Mouse (Mus musculus) layer of hippocampus, adult 8-10 months (tissue): ENCODE results near the gene Fhit. TPM values are rescaled to one million over a fixed set of nuclear protein-coding genes. Genes with fewer than 3 reads are reported as not detected.

Experiments used
- DNase-seq, 2 experiments: peaks; one replicate each; pipeline ENCODE4 v3.0.0; 2022; ENCODE audit warnings: low spot score in 2 of 2
- total RNA-seq, 4 experiments: library from RNA; stranded (reverse); gene quantifications; 2 replicates each; pipeline ENCODE4 v1.2.4; 2022

Gene Fhit
- total RNA-seq, 4 experiments from 2014 or later: 3.7 to 5.6 (median 4.3) TPM

DNA sequence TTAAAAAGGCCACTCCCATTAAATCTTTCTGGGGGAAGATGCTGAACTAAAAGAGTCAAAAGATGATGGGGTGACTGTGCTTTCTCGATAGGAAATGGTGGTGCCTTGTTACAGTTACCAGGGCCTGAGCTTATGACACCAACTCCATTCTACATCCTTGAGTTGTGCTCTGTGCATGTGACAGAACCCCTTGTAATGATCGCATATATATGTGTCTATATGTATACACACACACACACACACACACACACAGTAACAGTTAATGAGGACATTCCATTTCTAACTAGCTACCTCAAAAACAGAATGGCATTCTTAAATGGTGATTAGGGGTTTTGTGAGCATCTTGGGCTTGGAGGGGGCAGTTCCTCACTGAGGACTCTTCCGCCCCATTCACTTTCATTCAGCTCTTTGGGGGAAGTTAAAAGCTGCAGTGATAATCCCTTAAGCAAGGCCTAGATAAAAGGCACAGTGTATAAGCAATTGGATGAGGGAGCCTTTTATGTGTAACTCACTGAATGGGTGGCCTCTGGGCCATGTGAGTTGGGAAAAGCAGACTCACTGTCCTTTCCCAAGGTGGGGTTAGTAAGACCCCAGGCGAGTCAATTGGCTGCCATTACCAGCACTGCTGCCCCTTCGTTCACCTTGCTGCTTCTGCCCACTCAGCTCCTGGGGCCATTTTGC, 449.9 kb downstream of the Fhit start:
- peak in 1 of 2 experiments; percentile 2 for DNase-seq

DNA sequence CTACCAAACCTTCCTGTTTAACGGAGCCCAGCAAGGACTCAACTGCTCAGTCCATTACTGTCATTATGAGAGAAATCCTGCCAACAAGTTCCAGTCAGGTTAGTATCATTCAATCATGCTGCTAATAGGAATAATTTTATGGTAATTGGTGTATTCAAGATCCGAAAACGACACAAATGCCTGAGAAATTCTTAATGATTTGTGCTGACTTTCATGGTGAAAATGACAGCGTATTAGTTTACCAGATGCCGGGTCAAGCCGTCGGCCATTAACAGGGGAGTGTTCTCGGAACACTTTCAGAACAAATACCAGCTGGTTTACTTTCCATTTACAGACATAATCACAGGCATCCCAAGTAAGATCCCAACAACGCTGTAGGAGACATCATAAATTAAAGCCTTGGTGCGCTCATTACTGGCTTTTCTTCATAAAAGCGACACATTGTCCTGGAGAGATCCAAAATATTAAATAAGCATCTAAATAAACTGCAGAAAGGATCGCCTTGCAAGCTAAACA, 451.0 kb downstream of the Fhit start:
- no peak for DNase-seq

DNA sequence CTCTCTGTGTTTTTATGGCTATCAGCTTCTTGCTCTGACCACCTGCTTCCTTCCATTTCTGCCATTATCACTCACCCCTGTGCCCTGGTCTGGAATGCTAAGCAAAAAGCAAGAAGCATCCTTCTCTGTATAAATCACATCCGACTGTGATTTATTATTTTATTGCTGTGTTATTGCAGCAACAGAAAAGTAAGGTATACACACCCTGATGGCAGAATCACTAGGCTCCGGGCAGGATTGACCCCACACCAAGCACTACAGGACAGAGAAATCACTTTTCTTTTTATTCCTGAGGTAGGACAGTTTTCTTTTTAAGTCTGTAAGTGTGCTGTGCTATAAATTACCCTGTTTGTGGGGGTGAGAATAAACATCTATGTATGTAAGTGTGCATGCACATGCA, 460.1 kb downstream of the Fhit start:
- DNase-seq: no peak

DNA sequence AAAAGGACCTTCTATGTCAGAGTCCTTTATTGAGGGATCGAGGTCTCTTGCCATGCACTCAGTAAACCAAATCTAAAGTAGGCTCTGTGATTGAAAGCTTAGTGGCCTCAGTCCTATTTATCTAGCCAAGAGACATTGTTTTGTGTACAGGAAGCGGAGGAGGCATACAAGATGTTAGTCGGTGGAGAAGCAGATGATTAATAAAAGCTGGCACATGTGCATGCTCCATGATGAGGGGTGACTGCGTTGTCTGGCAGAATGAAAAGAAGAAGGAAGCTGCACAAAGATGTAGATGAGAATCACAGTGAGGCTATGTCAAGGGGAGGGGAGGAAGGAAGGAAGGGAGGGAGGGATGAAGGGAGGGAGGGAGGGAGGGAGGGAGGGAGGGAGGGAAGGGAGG, 481.8 kb downstream of the Fhit start:
- DNase-seq: peak; percentile 52 to 56

DNA sequence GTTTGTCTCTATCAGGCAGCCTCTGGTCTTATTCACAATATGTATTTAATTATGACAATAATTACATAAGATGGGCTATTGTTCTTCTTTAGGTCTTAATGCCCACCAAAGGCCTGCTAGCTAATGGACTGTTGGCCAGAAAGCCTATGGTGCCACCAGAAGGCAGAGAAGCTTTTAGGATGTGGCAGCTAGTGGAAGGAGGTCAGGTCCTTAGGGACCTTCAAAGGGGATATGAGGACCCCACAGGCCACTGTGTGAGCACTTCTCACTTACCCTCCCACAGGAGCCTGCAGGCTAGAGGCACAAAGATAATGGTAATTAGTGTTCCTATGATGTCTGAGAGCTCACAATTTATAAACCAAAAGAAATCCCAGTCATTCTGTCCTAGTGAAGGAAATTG, 482.2 kb downstream of the Fhit start:
- DNase-seq: no peak

DNA sequence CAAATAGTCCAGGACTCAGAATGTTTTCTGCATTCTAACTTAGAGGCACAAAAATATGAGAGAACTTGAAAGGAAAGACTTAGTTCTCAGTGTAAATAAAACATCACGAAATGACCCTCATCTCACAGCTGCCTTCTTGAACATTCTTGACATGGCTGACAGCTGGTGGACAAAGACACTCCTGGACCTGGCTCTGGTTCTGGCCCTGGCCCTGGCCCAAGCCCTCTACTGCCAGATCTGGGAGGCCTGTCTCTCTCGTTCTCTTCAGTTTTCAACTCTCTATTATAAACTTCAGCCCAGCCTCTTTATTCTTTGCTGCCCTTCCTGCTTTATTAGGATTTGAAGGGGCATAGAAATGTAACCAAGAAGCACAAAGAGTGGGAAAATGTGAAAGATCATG, 484.2 kb downstream of the Fhit start:
- no peak for DNase-seq

DNA sequence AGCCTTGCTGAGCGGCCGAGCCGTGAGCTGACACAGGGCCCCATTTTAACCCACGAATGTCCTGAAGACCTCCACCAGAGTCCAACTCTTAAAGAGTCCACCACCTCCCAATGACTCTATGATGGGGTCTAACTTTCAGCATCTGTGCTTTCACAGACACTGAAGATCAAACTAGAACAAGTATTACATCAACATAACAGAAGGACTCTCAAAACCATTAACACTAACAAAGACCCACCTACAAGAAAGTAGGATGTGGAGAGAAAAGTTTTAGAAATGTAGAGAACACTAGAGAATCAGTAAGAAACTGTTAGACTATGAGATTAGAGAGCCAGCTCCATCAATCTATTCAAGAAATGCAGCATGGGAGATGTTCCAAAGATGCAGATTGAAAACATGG, 501.6 kb downstream of the Fhit start:
- DNase-seq: no peak

DNA sequence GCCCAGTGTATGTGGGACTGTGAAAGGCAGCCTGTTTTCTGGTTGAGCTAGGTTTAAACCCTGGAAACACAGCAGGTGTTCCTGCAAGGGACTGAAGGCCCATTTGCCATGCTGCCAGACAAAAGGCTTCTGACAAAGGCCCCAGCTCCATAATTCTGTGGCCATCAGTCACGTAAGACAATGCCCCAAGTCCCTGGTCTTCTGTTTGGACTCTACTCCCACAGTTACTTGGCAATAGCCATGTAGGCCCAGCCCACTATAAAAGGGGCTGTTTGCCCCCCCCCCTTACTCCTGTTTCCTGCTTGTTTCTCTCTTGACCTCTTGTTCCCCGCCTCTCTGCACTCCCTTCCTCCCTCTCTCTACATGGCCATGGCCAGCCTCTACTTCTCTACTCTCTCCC, 502.5 kb downstream of the Fhit start:
- no peak for DNase-seq

DNA sequence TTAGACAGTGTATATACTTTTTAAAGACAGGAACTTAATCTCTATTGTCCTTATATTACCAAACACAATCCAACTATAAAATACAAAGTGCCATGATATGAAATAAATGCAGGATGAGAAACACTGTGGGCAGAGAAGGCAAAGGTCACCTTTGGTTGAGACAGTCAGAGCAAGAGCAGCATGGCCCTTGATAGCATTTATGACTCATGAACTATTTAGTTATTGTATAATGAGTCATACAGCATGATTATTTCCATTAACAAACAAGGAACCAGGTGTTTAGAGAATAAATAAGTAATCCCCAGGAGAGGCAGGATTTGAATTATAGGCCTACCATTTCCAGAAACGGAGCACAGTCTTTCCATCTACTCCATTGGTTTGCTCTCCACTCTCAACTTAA, 503.6 kb downstream of the Fhit start:
- no peak for DNase-seq

DNA sequence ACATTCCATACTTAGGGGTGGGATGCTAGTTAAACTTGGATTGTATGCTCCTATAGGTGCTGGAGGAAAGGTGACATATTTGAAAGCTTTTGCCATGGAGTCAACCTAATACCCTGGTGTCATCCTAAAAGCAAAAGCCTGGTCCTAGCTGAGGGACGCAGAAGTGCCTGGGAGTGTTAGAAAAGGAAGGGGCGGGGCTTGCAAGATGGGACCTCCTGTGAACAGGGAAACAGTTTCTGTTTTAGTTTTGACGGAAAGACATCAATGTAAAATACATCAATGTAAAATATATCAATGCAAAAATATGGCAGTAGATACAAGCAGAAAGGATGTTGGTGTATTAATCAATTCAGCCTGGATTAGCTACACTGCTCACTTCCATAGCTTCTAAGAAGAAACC, 504.5 kb downstream of the Fhit start:
- no peak for DNase-seq

DNA sequence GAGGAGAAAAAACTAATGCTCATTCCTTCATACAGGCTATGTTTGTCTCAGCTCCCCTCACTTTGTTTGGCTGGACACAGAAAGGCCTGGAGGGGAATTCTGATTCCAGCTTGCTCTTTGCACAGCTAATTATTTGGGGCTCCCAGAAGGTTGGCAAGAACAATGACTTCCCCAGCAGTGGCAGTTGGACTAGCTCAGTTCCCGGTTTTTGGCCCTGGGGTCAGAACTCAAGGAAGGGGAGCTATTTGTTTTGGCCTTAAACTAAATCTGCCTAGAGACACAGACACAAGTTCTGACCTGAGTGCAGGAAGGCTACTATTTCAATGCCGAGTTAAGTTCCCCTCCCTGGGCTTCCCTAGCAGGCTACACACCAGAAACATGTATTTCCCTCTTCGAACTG, 506.0 kb downstream of the Fhit start:
- no peak for DNase-seq

DNA sequence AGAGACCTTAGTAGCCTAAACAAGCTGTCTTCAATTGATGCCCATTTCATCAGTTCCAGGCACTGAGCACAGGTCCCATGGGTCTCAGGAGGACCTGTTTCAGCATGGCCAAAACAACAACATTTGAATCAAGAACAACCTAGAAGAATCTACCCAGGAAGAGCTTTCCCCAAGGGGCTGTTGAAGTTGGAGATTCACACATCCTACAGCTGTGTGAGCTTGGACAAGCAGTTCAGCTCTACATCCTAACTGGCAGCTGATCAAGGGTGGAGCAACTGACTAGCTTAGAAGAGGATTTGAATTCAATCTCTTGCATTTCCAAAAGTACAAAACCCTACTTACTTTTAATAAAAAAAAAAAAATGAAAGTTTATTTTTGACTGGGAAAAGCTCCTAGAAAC, 514.0 kb downstream of the Fhit start:
- DNase-seq: no peak

DNA sequence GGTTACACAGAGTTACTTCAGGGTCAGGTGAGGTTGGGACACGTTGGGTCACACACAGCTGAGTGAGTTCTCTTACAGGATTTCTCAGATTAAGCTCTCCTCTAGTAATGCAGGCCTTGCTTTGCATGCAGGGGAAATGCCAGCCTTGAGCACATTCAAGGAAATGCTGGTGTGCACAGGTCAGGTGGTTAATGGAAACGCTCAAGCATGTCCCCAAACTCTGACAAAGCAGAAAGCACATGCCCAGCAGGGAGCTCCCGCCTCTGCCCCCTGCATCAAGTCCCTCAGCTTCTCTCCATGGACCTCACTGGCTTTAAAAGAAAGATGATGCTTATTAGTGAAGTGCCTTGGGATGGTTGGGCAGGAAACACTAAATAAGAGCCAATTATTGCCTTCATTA, 530.1 kb downstream of the Fhit start:
- DNase-seq: no peak

DNA sequence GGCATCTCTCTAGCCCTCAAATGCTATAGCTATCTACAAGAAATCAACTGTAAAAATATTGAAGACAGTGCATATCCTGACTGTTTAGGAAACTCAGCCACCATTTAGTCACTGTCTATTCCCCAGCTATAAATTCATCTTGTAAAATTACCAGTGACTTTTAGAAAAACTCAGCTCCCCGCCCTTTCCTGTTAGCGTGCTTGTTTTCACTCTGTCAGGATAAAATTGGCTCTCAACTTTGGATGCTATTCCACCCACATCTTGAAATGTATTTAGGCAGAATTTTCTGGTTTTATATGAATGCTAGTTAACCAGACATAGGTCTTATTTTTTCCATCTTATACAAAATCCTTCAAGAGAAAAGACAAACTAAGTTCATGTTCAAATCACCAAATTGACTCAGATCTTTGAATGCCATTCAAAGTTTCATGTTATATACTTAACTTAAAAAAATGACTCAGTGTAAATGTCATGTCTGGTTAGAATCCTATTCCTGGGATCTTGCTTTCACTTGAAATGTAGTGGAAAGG, 530.9 kb downstream of the Fhit start:
- no peak for DNase-seq

DNA sequence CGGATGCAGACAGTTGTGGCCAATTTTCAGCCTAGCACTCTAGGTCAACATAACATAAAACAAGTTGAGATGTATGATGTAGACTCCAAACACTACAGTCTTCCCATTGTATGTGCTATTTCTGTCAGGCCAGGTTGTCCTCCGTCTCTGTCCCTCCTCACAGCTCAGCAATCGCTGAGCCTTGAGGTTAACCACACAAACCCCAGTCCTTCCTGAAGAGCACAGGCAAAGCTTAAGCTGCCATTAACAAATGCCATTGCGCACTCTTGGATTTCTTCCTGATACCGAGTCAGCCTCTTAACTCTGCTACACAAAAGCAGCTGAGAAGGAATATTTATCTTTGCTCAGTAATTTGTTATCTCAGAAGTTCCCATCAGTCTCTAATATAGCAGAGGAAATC, 568.4 kb downstream of the Fhit start:
- no peak for DNase-seq

DNA sequence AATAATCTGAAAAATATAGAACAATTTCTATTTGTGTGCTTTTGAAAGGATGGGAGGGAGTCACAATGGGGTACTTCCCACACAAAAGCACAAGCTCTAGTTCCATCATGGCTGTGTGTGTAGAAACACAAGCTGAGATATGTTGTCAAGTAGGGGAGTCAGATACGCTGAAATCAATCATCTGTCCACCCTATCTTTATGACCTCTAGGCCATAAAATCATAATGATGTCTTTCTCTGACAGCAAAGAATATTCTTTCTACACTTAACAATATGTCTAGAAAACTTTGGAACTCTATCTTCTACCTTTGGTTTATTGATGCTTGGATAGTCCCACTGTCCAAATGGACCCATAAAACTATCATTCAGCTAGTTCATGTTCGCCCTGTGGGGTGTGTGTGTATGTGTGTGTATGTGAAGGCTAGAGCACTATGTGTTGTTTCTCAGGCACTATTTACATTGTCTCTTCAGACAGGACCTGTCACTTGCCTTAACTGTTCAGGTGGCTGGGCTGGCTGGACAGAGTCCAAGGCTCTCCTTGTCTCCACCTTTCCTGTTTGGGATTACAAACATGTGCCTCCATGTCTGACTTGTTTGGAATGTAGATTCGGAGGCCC, 592.8 kb downstream of the Fhit start:
- DNase-seq: no peak

DNA sequence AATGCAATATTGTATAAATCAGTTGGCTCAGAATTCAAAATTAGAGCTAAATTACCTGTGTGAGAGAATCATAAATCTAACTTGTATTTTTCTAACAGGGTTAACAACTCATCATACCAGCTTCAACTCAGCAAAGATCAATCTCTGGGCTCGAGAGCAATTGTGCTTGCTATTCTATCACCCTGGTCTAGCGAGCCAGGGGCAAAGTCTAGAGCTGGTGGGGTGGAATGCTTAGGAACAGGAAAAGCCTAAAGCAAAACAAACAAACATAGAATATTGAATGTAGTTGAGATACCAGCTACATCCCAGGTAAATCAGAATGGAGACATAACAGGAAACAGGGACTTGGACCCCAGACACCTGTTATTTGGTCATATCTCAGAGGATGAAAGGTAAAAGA, 594.1 kb downstream of the Fhit start:
- DNase-seq: no peak

DNA sequence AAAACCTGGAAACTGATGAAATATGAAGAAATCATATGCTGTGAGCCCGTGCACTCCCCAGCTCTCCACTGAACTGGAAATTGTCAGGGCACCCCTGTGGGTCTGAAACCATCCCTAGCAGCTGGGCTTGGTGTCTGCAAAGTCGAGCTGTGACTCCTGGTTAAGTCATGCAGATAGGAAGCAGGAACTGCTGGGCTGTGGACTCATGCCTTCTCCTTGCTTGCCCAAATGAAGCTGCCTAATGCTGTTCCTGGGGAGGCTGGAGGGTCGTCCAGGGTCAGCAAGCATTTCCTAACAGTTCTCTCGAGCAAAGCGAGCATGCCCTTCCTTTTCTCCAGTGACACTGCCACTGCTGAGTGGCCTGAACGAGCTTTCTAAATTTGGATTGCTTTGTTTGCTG, 607.1 kb downstream of the Fhit start:
- DNase-seq: no peak

DNA sequence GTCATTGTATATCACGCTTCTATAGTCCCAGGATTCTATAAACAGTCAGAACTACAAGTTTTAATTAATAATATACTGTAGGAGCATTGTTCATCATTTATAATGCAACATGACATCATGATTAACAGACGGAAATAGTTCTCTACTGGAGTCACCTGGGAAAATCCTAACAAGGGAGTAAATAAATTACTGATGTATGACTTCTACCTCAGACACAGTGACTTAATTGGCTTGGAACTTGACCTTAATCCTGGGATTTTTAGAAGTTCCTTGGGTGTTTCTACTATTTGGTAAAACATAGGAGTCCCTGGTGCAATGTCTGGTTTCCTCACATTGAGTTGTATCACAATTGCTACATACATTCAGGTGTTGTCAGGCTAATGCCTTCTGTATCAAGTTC, 613.2 kb downstream of the Fhit start:
- DNase-seq: no peak

DNA sequence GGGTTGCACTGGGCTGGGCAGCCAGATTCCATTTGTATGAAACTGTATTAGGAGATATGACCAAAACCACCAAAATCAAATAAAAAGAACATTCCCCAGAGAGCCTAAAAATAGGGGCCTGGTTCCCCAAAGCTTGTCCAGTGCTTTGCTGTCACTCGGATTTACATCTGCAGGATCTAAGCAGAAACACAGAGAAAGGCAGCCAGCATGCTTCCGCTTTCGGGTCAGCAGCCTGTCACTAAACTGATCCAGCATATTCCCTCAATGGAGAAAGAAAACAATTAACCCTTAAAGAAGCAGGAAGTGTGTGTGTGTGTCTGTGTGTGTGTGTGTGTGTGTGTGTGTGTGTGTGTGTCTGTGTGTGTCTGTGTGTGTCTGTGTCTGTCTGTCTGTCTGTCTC, 615.9 kb downstream of the Fhit start:
- DNase-seq: no peak

DNA sequence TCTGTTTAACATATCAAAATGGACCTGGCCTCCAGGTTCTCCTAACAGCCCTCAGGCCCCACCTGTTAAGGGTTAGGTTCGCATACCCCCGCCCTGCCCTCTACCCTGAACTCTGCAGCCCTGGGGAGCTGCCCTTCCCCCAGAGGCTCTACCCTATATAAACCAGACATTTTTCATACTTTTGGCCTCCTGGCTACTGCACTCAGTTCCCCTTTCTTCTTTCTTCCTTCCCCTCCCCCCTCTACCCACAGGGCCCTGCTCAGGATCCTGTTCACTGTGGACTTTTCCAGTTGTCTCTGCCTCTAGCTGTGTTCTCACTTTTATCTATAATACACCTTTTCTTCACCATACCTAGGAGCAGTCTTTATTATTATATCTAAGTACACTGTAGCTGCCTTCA, 627.0 kb downstream of the Fhit start:
- DNase-seq: no peak

DNA sequence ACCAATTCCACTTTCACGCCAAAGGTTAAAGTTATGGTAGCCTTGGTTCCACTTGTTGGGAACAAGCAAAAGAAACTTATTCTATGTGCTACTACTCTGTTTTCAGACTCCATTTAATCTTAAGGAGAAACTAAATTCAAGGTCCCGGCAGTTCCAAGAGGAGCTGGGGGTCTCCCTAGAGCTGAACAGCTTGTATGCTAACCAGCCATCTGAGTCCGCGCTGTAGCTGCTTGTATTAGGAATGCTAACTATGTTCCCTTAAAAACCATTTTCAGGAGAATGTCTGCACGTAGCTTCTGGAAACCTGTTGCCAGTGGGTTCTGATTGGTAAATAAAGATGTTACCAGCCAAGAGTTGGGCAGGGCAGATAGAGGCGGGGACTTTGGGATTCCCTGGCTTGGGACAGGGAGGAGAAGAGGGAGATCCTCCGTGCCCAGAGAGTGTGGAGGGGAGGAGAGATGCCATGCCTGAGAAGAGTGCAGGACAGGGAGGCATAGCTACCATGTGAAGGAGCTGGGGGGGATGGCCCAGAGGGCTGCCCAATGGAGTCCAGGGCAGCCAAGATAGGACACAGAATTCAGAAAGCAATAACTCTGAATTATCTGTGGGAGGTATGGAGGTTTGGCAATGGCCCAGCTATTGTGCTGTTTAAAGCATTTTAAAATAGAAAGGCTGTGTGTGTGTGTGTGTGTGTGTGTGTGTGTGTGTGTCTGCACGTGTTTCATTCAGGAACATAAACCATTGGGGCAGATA, 629.9 kb downstream of the Fhit start:
- DNase-seq: no peak
